Mouse (Mus musculus): Measurements from ENCODE around the gene Gramd1b. TPM values are rescaled to one million over a fixed set of nuclear protein-coding genes. Genes with fewer than 3 reads are reported as not detected.

Gene Gramd1b
- polyA plus RNA-seq, 1 experiment from 2014 or later: 5.2 TPM

GRCm38 (mm10) chr9:40547876-40548275 lies 16.7 kb upstream of the Gramd1b start:
- Histone ChIP-seq H3K4me3 (replicated peaks) (no peak overlapping the region), H3K9ac (replicated peaks) (no peak overlapping the region), H3K27ac (no peak overlapping the region), H3K9me3 (no peaks in the 10 kb centered on the region), H3K4me1 (replicated peaks) (no peaks in the 10 kb centered on the region), H3K36me3 (no peaks in the 10 kb centered on the region), H3K27me3 (no peaks in the 10 kb centered on the region), H3K4me2 (no peak overlapping the region)
- 81% methylated on average over 5 of the region's 5 CpGs for WGBS
- no peak for ATAC-seq (ENCODE audit: insufficient number of reproducible peaks, insufficient read depth, low FRiP score, low TSS enrichment, low read depth)

GRCm38 (mm10) chr9:40545193-40545592 lies 14.0 kb upstream of the Gramd1b start:
- H3K9me3 ChIP-seq: no peaks in the 10 kb centered on the region
- 64% methylated on average over 6 of the region's 6 CpGs for WGBS

GRCm38 (mm10) chr9:40539588-40540140 lies 8.5 kb upstream of the Gramd1b start:
- H3K9ac ChIP-seq (replicated peaks): no peak overlapping the region
- 81% methylated on average over 8 of the region's 8 CpGs for WGBS
- H3K4me3 ChIP-seq (replicated peaks): no peak overlapping the region
- H3K9me3 ChIP-seq: no peaks in the 10 kb centered on the region
- no peaks in the 10 kb centered on the region for H3K36me3 ChIP-seq
- no peak for ATAC-seq (ENCODE audit: insufficient number of reproducible peaks, insufficient read depth, low FRiP score, low TSS enrichment, low read depth)
- H3K27me3 ChIP-seq: no peaks in the 10 kb centered on the region
- H3K4me1 ChIP-seq (replicated peaks): peaks cover 5% of the 10 kb centered on the region
- H3K27ac ChIP-seq: no peak overlapping the region
- H3K4me2 ChIP-seq: no peak overlapping the region

More at GRCm38 (mm10) chr9:40545193-40545592, 14.0 kb upstream of the Gramd1b start:
- Histone ChIP-seq H3K4me3 (replicated peaks) (no peak overlapping the region), H3K9ac (replicated peaks) (no peak overlapping the region), H3K27ac (no peak overlapping the region), H3K4me2 (no peak overlapping the region), H3K4me1 (replicated peaks) (no peaks in the 10 kb centered on the region), H3K36me3 (no peaks in the 10 kb centered on the region), H3K27me3 (no peaks in the 10 kb centered on the region)
- no peak for ATAC-seq (ENCODE audit: insufficient number of reproducible peaks, insufficient read depth, low FRiP score, low TSS enrichment, low read depth)

GRCm38 (mm10) chr9:40537708-40538105 lies 6.5 kb upstream of the Gramd1b start:
- no peak for ATAC-seq (ENCODE audit: insufficient number of reproducible peaks, insufficient read depth, low FRiP score, low TSS enrichment, low read depth)
- no peaks in the 10 kb centered on the region for H3K9me3 ChIP-seq
- H3K9ac ChIP-seq (replicated peaks): no peak overlapping the region
- no peak overlapping the region for H3K4me3 ChIP-seq (replicated peaks)
- peaks cover 3% of the 10 kb centered on the region; the same call in 1 of the 2 replicates for H3K27me3 ChIP-seq
- H3K4me1 ChIP-seq (replicated peaks): peaks cover 5% of the 10 kb centered on the region
- 50% methylated on average over 2 of the region's 2 CpGs for WGBS
- no peaks in the 10 kb centered on the region for H3K36me3 ChIP-seq
- H3K27ac ChIP-seq: no peak overlapping the region
- H3K4me2 ChIP-seq: no peak overlapping the region

- 76% methylated on average over 3 of the region's 3 CpGs for WGBS
- ATAC-seq (ENCODE audit: insufficient number of reproducible peaks, insufficient read depth, low FRiP score, low TSS enrichment, low read depth): no peak
- Histone ChIP-seq H3K4me1 (replicated peaks) (peaks cover 5% of the 10 kb centered on the region), H3K4me2 (no peak overlapping the region), H3K27ac (no peak overlapping the region), H3K27me3 (peaks cover 5% of the 10 kb centered on the region), H3K9me3 (no peaks in the 10 kb centered on the region), H3K4me3 (replicated peaks) (no peak overlapping the region), H3K36me3 (no peaks in the 10 kb centered on the region), H3K9ac (replicated peaks) (no peak overlapping the region)
These were observed 6.0 kb upstream of the Gramd1b start for GRCm38 (mm10) chr9:40537044-40537707.

GRCm38 (mm10) chr9:40530536-40530935 lies 647 bp downstream of the Gramd1b start:
- H3K9ac ChIP-seq (replicated peaks): no peak overlapping the region; the same call in 1 of the 2 replicates
- peaks cover 8% of the 10 kb centered on the region; the same call in 1 of the 2 replicates for H3K4me1 ChIP-seq (replicated peaks)
- H3K4me2 ChIP-seq: peak overlapping the region; percentile 81
- no peaks in the 10 kb centered on the region for H3K9me3 ChIP-seq
- WGBS: 66% methylated on average over 8 of the region's 8 CpGs
- peaks cover 38% of the 10 kb centered on the region for H3K27me3 ChIP-seq
- no peak overlapping the region for H3K27ac ChIP-seq
- H3K36me3 ChIP-seq: no peaks in the 10 kb centered on the region
- ATAC-seq (ENCODE audit: insufficient number of reproducible peaks, insufficient read depth, low FRiP score, low TSS enrichment, low read depth): no peak
- peak overlapping the region; percentile 50 for H3K4me3 ChIP-seq (replicated peaks)

- Histone ChIP-seq H3K9ac (replicated peaks) (no peak overlapping the region), H3K27ac (no peak overlapping the region), H3K4me1 (replicated peaks) (peaks cover 8% of the 10 kb centered on the region; the same call in 1 of the 2 replicates), H3K4me2 (no peak overlapping the region), H3K27me3 (peaks cover 40% of the 10 kb centered on the region), H3K4me3 (replicated peaks) (no peak overlapping the region), H3K36me3 (no peaks in the 10 kb centered on the region), H3K9me3 (no peaks in the 10 kb centered on the region)
- ATAC-seq (ENCODE audit: insufficient number of reproducible peaks, insufficient read depth, low FRiP score, low TSS enrichment, low read depth): no peak
- 57% methylated on average over 4 of the region's 4 CpGs for WGBS
These were observed 2.5 kb downstream of the Gramd1b start for GRCm38 (mm10) chr9:40528733-40529132.

- no peak overlapping the region for H3K4me3 ChIP-seq (replicated peaks)
- ATAC-seq (ENCODE audit: insufficient number of reproducible peaks, insufficient read depth, low FRiP score, low TSS enrichment, low read depth): no peak
- no peaks in the 10 kb centered on the region for H3K36me3 ChIP-seq
- peaks cover 8% of the 10 kb centered on the region; the same call in 1 of the 2 replicates for H3K4me1 ChIP-seq (replicated peaks)
- H3K9ac ChIP-seq (replicated peaks): no peak overlapping the region
- H3K27me3 ChIP-seq: peaks cover 33% of the 10 kb centered on the region
- 65% methylated on average over 3 of the region's 3 CpGs for WGBS
- no peaks in the 10 kb centered on the region for H3K9me3 ChIP-seq
- no peak overlapping the region for H3K27ac ChIP-seq
- no peak overlapping the region for H3K4me2 ChIP-seq
These were observed 4.3 kb downstream of the Gramd1b start for GRCm38 (mm10) chr9:40526928-40527327.

GRCm38 (mm10) chr9:40522156-40522555 lies 9.0 kb downstream of the Gramd1b start:
- WGBS: 89% methylated on average over 7 of the region's 7 CpGs
- no peak for ATAC-seq (ENCODE audit: insufficient number of reproducible peaks, insufficient read depth, low FRiP score, low TSS enrichment, low read depth)
- H3K4me1 ChIP-seq (replicated peaks): no peaks in the 10 kb centered on the region

GRCm38 (mm10) chr9:40521097-40521496 lies 10.1 kb downstream of the Gramd1b start:
- ATAC-seq (ENCODE audit: insufficient number of reproducible peaks, insufficient read depth, low FRiP score, low TSS enrichment, low read depth): no peak
- no peaks in the 10 kb centered on the region for H3K36me3 ChIP-seq
- no peaks in the 10 kb centered on the region for H3K4me1 ChIP-seq (replicated peaks)
- no peak overlapping the region for H3K9ac ChIP-seq (replicated peaks)
- H3K9me3 ChIP-seq: no peaks in the 10 kb centered on the region
- H3K27ac ChIP-seq: no peak overlapping the region
- WGBS: 84% methylated on average over 6 of the region's 6 CpGs
- no peak overlapping the region for H3K4me3 ChIP-seq (replicated peaks)
- H3K27me3 ChIP-seq: 0 out of 2 replicates have a peak, but pooled peaks cover 4% of the 10 kb centered on the region
- no peak overlapping the region for H3K4me2 ChIP-seq

More at GRCm38 (mm10) chr9:40522156-40522555, 9.0 kb downstream of the Gramd1b start:
- Histone ChIP-seq H3K9me3 (no peaks in the 10 kb centered on the region), H3K27me3 (0 out of 2 replicates have a peak, but pooled peaks cover 4% of the 10 kb centered on the region), H3K36me3 (no peaks in the 10 kb centered on the region), H3K4me3 (replicated peaks) (no peak overlapping the region), H3K4me2 (no peak overlapping the region), H3K27ac (no peak overlapping the region), H3K9ac (replicated peaks) (no peak overlapping the region)

GRCm38 (mm10) chr9:40519294-40519693 lies 11.9 kb downstream of the Gramd1b start:
- WGBS: 84% methylated on average over 3 of the region's 3 CpGs
- no peaks in the 10 kb centered on the region for H3K27me3 ChIP-seq
- H3K36me3 ChIP-seq: no peaks in the 10 kb centered on the region
- H3K27ac ChIP-seq: no peak overlapping the region
- no peaks in the 10 kb centered on the region for H3K9me3 ChIP-seq
- H3K4me1 ChIP-seq (replicated peaks): no peaks in the 10 kb centered on the region
- no peak overlapping the region for H3K4me3 ChIP-seq (replicated peaks)
- H3K4me2 ChIP-seq: no peak overlapping the region
- no peak overlapping the region for H3K9ac ChIP-seq (replicated peaks)
- ATAC-seq (ENCODE audit: insufficient number of reproducible peaks, insufficient read depth, low FRiP score, low TSS enrichment, low read depth): no peak

Data from limb, embryonic 12.5 days (tissue).